Mouse (Mus musculus): ENCODE measurements at regions not wholly inside any gene's neighbourhood (a gene's known extent, or its start where the extent isn't known, plus 50 kb on each side); places are given as distances from the start of the nearest gene placed in this dataset.

- no peak overlapping the region for H3K4me3 ChIP-seq (ENCODE audit: insufficient read depth in 1 of 2, low read depth in 2 of 2, low read length in 2 of 2)
- H3K4me1 ChIP-seq (replicated peaks; ENCODE audit: control insufficient read depth in 2 of 2, insufficient read depth in 2 of 2, low read length in 1 of 2) = no peaks in the 10 kb centered on the region
- H3K4me2 ChIP-seq (ENCODE audit: low read depth) = no peak overlapping the region
- no peak overlapping the region for H3K9ac ChIP-seq (replicated peaks)
- DNase-seq (ENCODE audit: low read depth in 3 of 3, low spot score in 3 of 3) = no peak
- WGBS (ENCODE audit: insufficient replicate concordance) = 63% methylated on average over 10 of the region's 10 CpGs
- no peaks in the 10 kb centered on the region for H3K36me3 ChIP-seq (replicated peaks; ENCODE audit: control insufficient read depth, insufficient read depth, low read depth)
- H3K27ac ChIP-seq = no peak overlapping the region
- H3K27me3 ChIP-seq (ENCODE audit: control insufficient read depth, insufficient read depth, low read length) = no peaks in the 10 kb centered on the region
- H3K9me3 ChIP-seq (ENCODE audit: control insufficient read depth, low read length) = no peaks in the 10 kb centered on the region
- no peak for TF ChIP-seq EP300 (IDR thresholded peaks at IDR 0.05; ENCODE audit: low read depth)
- TF ChIP-seq CTCF (IDR thresholded peaks at IDR 0.05; ENCODE audit: low read depth) = no peak
- no peak for ATAC-seq (ENCODE audit: insufficient read depth)
Measured at GRCm38 (mm10) chr14:47808097-47808910, 160.1 kb downstream of the Ktn1 start.

- WGBS (ENCODE audit: insufficient replicate concordance) = 37% methylated on average over 3 of the region's 3 CpGs
- DNase-seq (ENCODE audit: low read depth in 3 of 3, low spot score in 3 of 3) = no peak
- no peaks in the 10 kb centered on the region for H3K27me3 ChIP-seq (ENCODE audit: control insufficient read depth, insufficient read depth, low read length)
Measured at GRCm38 (mm10) chr14:47818224-47818623, 170.0 kb downstream of the Ktn1 start.

GRCm38 (mm10) chr14:47818641-47819040 is 170.4 kb downstream of the Ktn1 start:
- TF ChIP-seq EP300 (IDR thresholded peaks at IDR 0.05; ENCODE audit: low read depth) (no peak), CTCF (IDR thresholded peaks at IDR 0.05; ENCODE audit: low read depth) (no peak)
- no peak overlapping the region for H3K4me2 ChIP-seq (ENCODE audit: low read depth)
- no peaks in the 10 kb centered on the region for H3K36me3 ChIP-seq (replicated peaks; ENCODE audit: control insufficient read depth, insufficient read depth, low read depth)
- H3K9me3 ChIP-seq (ENCODE audit: control insufficient read depth, low read length) = no peaks in the 10 kb centered on the region
- H3K4me3 ChIP-seq (ENCODE audit: insufficient read depth in 1 of 2, low read depth in 2 of 2, low read length in 2 of 2) = no peak overlapping the region
- ATAC-seq (ENCODE audit: insufficient read depth) (no peak), DNase-seq (ENCODE audit: low read depth in 3 of 3, low spot score in 3 of 3) (no peak)
- H3K9ac ChIP-seq (replicated peaks) = no peak overlapping the region
- no peaks in the 10 kb centered on the region for H3K27me3 ChIP-seq (ENCODE audit: control insufficient read depth, insufficient read depth, low read length)
- no peaks in the 10 kb centered on the region for H3K4me1 ChIP-seq (replicated peaks; ENCODE audit: control insufficient read depth in 2 of 2, insufficient read depth in 2 of 2, low read length in 1 of 2)
- no peak overlapping the region for H3K27ac ChIP-seq
- 38% methylated on average over 3 of the region's 3 CpGs for WGBS (ENCODE audit: insufficient replicate concordance)

More at GRCm38 (mm10) chr14:47818224-47818623, 170.0 kb downstream of the Ktn1 start:
- H3K36me3 ChIP-seq (replicated peaks; ENCODE audit: control insufficient read depth, insufficient read depth, low read depth) = no peaks in the 10 kb centered on the region
- no peak overlapping the region for H3K4me2 ChIP-seq (ENCODE audit: low read depth)
- no peak overlapping the region for H3K27ac ChIP-seq
- TF ChIP-seq CTCF (IDR thresholded peaks at IDR 0.05; ENCODE audit: low read depth) (no peak), EP300 (IDR thresholded peaks at IDR 0.05; ENCODE audit: low read depth) (no peak)
- no peaks in the 10 kb centered on the region for H3K4me1 ChIP-seq (replicated peaks; ENCODE audit: control insufficient read depth in 2 of 2, insufficient read depth in 2 of 2, low read length in 1 of 2)
- H3K9ac ChIP-seq (replicated peaks) = no peak overlapping the region
- H3K4me3 ChIP-seq (ENCODE audit: insufficient read depth in 1 of 2, low read depth in 2 of 2, low read length in 2 of 2) = no peak overlapping the region
- H3K9me3 ChIP-seq (ENCODE audit: control insufficient read depth, low read length) = no peaks in the 10 kb centered on the region
- ATAC-seq (ENCODE audit: insufficient read depth) = no peak

GRCm38 (mm10) chr14:47820571-47821143 is 172.4 kb downstream of the Ktn1 start:
- H3K4me2 ChIP-seq (ENCODE audit: low read depth) = no peak overlapping the region
- H3K27me3 ChIP-seq (ENCODE audit: control insufficient read depth, insufficient read depth, low read length) = no peaks in the 10 kb centered on the region
- TF ChIP-seq EP300 (IDR thresholded peaks at IDR 0.05; ENCODE audit: low read depth) = no peak
- no peak overlapping the region for H3K9ac ChIP-seq (replicated peaks)
- no peak overlapping the region for H3K4me3 ChIP-seq (ENCODE audit: insufficient read depth in 1 of 2, low read depth in 2 of 2, low read length in 2 of 2)
- H3K4me1 ChIP-seq (replicated peaks; ENCODE audit: control insufficient read depth in 2 of 2, insufficient read depth in 2 of 2, low read length in 1 of 2) = peaks cover 0 to 3% of the 10 kb centered on the region in 2 experiments; a peak in 1 of 4 replicates
- 56% methylated on average over 13 of the region's 13 CpGs for WGBS (ENCODE audit: insufficient replicate concordance)
- H3K36me3 ChIP-seq (replicated peaks; ENCODE audit: control insufficient read depth, insufficient read depth, low read depth) = no peaks in the 10 kb centered on the region
- H3K9me3 ChIP-seq (ENCODE audit: control insufficient read depth, low read length) = no peaks in the 10 kb centered on the region
- DNase-seq (ENCODE audit: low read depth in 3 of 3, low spot score in 3 of 3) (no peak), ATAC-seq (ENCODE audit: insufficient read depth) (no peak)
- H3K27ac ChIP-seq = no peak overlapping the region

- ATAC-seq (ENCODE audit: insufficient read depth) = no peak
- Histone ChIP-seq H3K9me3 (ENCODE audit: control insufficient read depth, low read length) (no peaks in the 10 kb centered on the region), H3K4me2 (ENCODE audit: low read depth) (no peak overlapping the region), H3K27me3 (ENCODE audit: control insufficient read depth, insufficient read depth, low read length) (no peaks in the 10 kb centered on the region), H3K4me1 (replicated peaks; ENCODE audit: control insufficient read depth in 2 of 2, insufficient read depth in 2 of 2, low read length in 1 of 2) (peaks cover 0 to 3% of the 10 kb centered on the region in 2 experiments; a peak in 1 of 4 replicates), H3K27ac (no peak overlapping the region), H3K9ac (replicated peaks) (no peak overlapping the region), H3K36me3 (replicated peaks; ENCODE audit: control insufficient read depth, insufficient read depth, low read depth) (no peaks in the 10 kb centered on the region), H3K4me3 (ENCODE audit: insufficient read depth in 1 of 2, low read depth in 2 of 2, low read length in 2 of 2) (no peak overlapping the region)
- DNase-seq (ENCODE audit: low read depth in 3 of 3, low spot score in 3 of 3) = no peak
- TF ChIP-seq CTCF (IDR thresholded peaks at IDR 0.05; ENCODE audit: low read depth) = no peak
- no peak for TF ChIP-seq EP300 (IDR thresholded peaks at IDR 0.05; ENCODE audit: low read depth)
- 59% methylated on average over 9 of the region's 9 CpGs for WGBS (ENCODE audit: insufficient replicate concordance)
Measured at GRCm38 (mm10) chr14:47823182-47823581, 174.9 kb downstream of the Ktn1 start.

Data from liver, embryonic 14.5 days (tissue).